Mouse (Mus musculus) liver, embryonic 14.5 days (tissue): ENCODE measurements around the gene Bptf. TPM values are rescaled to one million over a fixed set of nuclear protein-coding genes. Genes with fewer than 3 reads are reported as not detected.

Experiments used
- ATAC-seq: fragments of 200-750 bp; cut with Nextera tagmentation; 2 replicates; pipeline ENCODE4 v1.8.0; 2017; ENCODE audit warnings: moderate number of reproducible peaks, mild to moderate bottlenecking, moderate library complexity; ENCODE audit not compliant: insufficient read depth
- DNase-seq, 3 experiments: peaks; one replicate each; pipeline ENCODE4 v3.0.0-alpha.2; 2012 to 2013; ENCODE audit warnings: low read depth in 3 of 3, low spot score in 3 of 3
- H3K27ac ChIP-seq: fragments of 300-500 bp; sonication (generic); 2 replicates; pipeline ENCODE4 v1.5.1; 2014; ENCODE audit warnings: moderate library complexity, mild to moderate bottlenecking, control low read depth, inconsistent platforms
- H3K27me3 ChIP-seq: fragments of 300-500 bp; sonication (generic); 2 replicates; pipeline ENCODE4 v1.6.1; 2014; ENCODE audit warnings: mild to moderate bottlenecking, low read length, moderate library complexity; ENCODE audit not compliant: control insufficient read depth, insufficient read depth
- H3K36me3 ChIP-seq: fragments of 300-500 bp; sonication (generic); replicated peaks from 2 replicates; pipeline ENCODE4 v1.6.1; 2014; ENCODE audit warnings: low read depth; ENCODE audit not compliant: control insufficient read depth, insufficient read depth
- H3K4me1 ChIP-seq, 2 experiments: fragments of 200-500 bp in 1 of 2; fragments of 300-500 bp in 1 of 2; sonication (generic) in 1 of 2; replicated peaks; 2 replicates each; pipeline ENCODE4 v1.6.1; 2012 to 2014; ENCODE audit warnings: antibody characterized with exemption in 1 of 2, inconsistent platforms in 1 of 2, low read length in 1 of 2; ENCODE audit not compliant: control insufficient read depth in 2 of 2, insufficient read depth in 2 of 2
- H3K4me2 ChIP-seq: fragments of 300-500 bp; sonication (generic); 2 replicates; pipeline ENCODE4 v1.6.1; 2014; ENCODE audit warnings: low read depth, mild to moderate bottlenecking, control low read depth, moderate library complexity
- H3K4me3 ChIP-seq, 2 experiments: fragments of 200-500 bp in 1 of 2; fragments of 300-500 bp in 1 of 2; sonication (generic) in 1 of 2; 2 replicates each; pipeline ENCODE4 v1.5.1; 2012 to 2014; ENCODE audit warnings: low read depth in 2 of 2, low read length in 2 of 2, mild to moderate bottlenecking in 2 of 2, control low read depth in 1 of 2, inconsistent platforms in 1 of 2, moderate library complexity in 1 of 2; ENCODE audit not compliant: insufficient read depth in 1 of 2
- H3K9ac ChIP-seq: fragments of 300-500 bp; sonication (generic); replicated peaks from 2 replicates; pipeline ENCODE4 v1.6.1; 2014; ENCODE audit warnings: mild to moderate bottlenecking, control low read depth, moderate library complexity
- H3K9me3 ChIP-seq: fragments of 300-500 bp; sonication (generic); 2 replicates; pipeline ENCODE4 v1.6.1; 2016; ENCODE audit warnings: low read length, mixed read lengths; ENCODE audit not compliant: control insufficient read depth
- CTCF ChIP-seq: IDR thresholded peaks from 2 replicates; pipeline ENCODE4 v1.5.1; 2016; ENCODE audit warnings: antibody characterized with exemption, low read depth, control low read depth
- EP300 ChIP-seq: IDR thresholded peaks from 2 replicates; pipeline ENCODE4 v1.6.1; 2016; ENCODE audit warnings: antibody characterized with exemption, low read depth
- WGBS: fragments of 180-500 bp; shearing (Covaris S2); extraction: QIAGEN DNeasy Blood & Tissue Kit; methylation state at CpG from one replicate; pipeline ENCODE4 v1.1.7; 2014; ENCODE audit not compliant: insufficient replicate concordance; 5-methylcytosine and 5-hydroxymethylcytosine counted together
- polyA plus RNA-seq, 2 experiments: library from polyadenylated mRNA; depleted of rRNA in 1 of 2; stranded (reverse) in 1 of 2; unstranded in 1 of 2; fragments of >200 nt; fragmentation: Nextera tagmentation in 1 of 2; extraction: Ambion mirVana in 1 of 2; gene quantifications; 2 replicates each; pipeline versions ENCODE4 v1.2.1 to v1.2.3; 2012 to 2014

Bptf gene
- polyA plus RNA-seq, 2 experiments, result 7.5 to 10.3 TPM

GRCm38 (mm10) chr11:107105227-107105626 lies 26.7 kb downstream of the Bptf start:
- no peak for ATAC-seq
- no peak for TF ChIP-seq EP300
- TF ChIP-seq CTCF, result peak; percentile 94
- DNase-seq, result peak; percentile 41 to 55 (median 49)

GRCm38 (mm10) chr11:107103736-107104135 lies 28.2 kb downstream of the Bptf start:
- Histone ChIP-seq H3K36me3 (peaks cover 3% of the 10 kb centered on the region; the same call in 1 of the 2 replicates), H3K9me3 (no peaks in the 10 kb centered on the region), H3K27me3 (no peaks in the 10 kb centered on the region), H3K27ac (no peak overlapping the region), H3K4me2 (no peak overlapping the region), H3K9ac (no peak overlapping the region), H3K4me3 (no peak overlapping the region), H3K4me1 (peaks cover 5 to 10% of the 10 kb centered on the region in 2 experiments; a peak in 2 of 4 replicates)
- WGBS, result 75% methylated on average over 2 of the region's 2 CpGs
- ATAC-seq, result no peak
- DNase-seq, result no peak
- TF ChIP-seq CTCF, result no peak
- TF ChIP-seq EP300, result no peak

More at GRCm38 (mm10) chr11:107105227-107105626, 26.7 kb downstream of the Bptf start:
- H3K9ac ChIP-seq, result no peak overlapping the region
- H3K9me3 ChIP-seq, result no peaks in the 10 kb centered on the region
- H3K27ac ChIP-seq, result no peak overlapping the region
- no peaks in the 10 kb centered on the region for H3K27me3 ChIP-seq
- H3K4me3 ChIP-seq, result no peak overlapping the region
- H3K36me3 ChIP-seq, result peaks cover under 1% of the 10 kb centered on the region; the same call in 1 of the 2 replicates
- peaks cover 5 to 10% of the 10 kb centered on the region in 2 experiments; a peak in 2 of 4 replicates for H3K4me1 ChIP-seq
- 47% methylated on average over 5 of the region's 5 CpGs for WGBS
- H3K4me2 ChIP-seq, result no peak overlapping the region

- no peak overlapping the region for H3K27ac ChIP-seq
- H3K36me3 ChIP-seq, result peaks cover 3% of the 10 kb centered on the region; the same call in 1 of the 2 replicates
- peaks cover 5 to 10% of the 10 kb centered on the region in 2 experiments; a peak in 2 of 4 replicates for H3K4me1 ChIP-seq
- ATAC-seq, result no peak
- TF ChIP-seq EP300 (no peak), CTCF (no peak)
- H3K9ac ChIP-seq, result no peak overlapping the region
- no peak overlapping the region for H3K4me2 ChIP-seq
- no peaks in the 10 kb centered on the region for H3K27me3 ChIP-seq
- no peaks in the 10 kb centered on the region for H3K9me3 ChIP-seq
- no peak for DNase-seq
- WGBS, result 49% methylated on average over 2 of the region's 2 CpGs
- H3K4me3 ChIP-seq, result no peak overlapping the region
These were observed 28.7 kb downstream of the Bptf start for GRCm38 (mm10) chr11:107103224-107103589.

- Histone ChIP-seq H3K4me1 (peaks cover 5 to 10% of the 10 kb centered on the region in 2 experiments; a peak in 2 of 4 replicates), H3K4me3 (no peak overlapping the region), H3K9ac (no peak overlapping the region; the same call in 1 of the 2 replicates), H3K36me3 (peaks cover 6% of the 10 kb centered on the region), H3K4me2 (no peak overlapping the region), H3K27me3 (no peaks in the 10 kb centered on the region), H3K27ac (no peak overlapping the region), H3K9me3 (no peaks in the 10 kb centered on the region)
- no peak for ATAC-seq
- no peak for DNase-seq
- WGBS, result 44% methylated on average over 11 of the region's 11 CpGs
- no peak for TF ChIP-seq EP300
- no peak for TF ChIP-seq CTCF
These were observed 29.3 kb downstream of the Bptf start for GRCm38 (mm10) chr11:107102465-107103223.

GRCm38 (mm10) chr11:107096973-107097372 lies 35.0 kb downstream of the Bptf start:
- Histone ChIP-seq H3K9me3 (no peaks in the 10 kb centered on the region), H3K9ac (no peak overlapping the region), H3K36me3 (peaks cover 10% of the 10 kb centered on the region), H3K4me1 (peaks cover 5 to 8% of the 10 kb centered on the region in 2 experiments; a peak in 3 of 4 replicates), H3K4me2 (no peak overlapping the region), H3K27ac (no peak overlapping the region), H3K27me3 (no peaks in the 10 kb centered on the region), H3K4me3 (no peak overlapping the region)
- ATAC-seq (no peak), DNase-seq (no peak)
- TF ChIP-seq CTCF (no peak), EP300 (no peak)
- WGBS, result 81% methylated on average over 5 of the region's 5 CpGs
